Mouse (Mus musculus) heart, embryonic 11.5 days (tissue): ENCODE measurements at regions not wholly inside any gene's neighbourhood (a gene's known extent, or its start where the extent isn't known, plus 50 kb on each side); places are given as distances from the start of the nearest gene placed in this dataset.

ENCODE experiments used
- ATAC-seq: fragments of 200-750 bp; cut with Nextera tagmentation; replicated peaks from 2 replicates; pipeline ENCODE4 v1.8.0; 2017; ENCODE audit warnings: moderate library complexity; ENCODE audit not compliant: insufficient number of reproducible peaks, low FRiP score, low TSS enrichment
- H3K27ac ChIP-seq: fragments of 300-500 bp; sonication (generic); 2 replicates; pipeline ENCODE4 v1.5.1; 2014; ENCODE audit warnings: mild to moderate bottlenecking, low read depth, low read length
- H3K27me3 ChIP-seq: fragments of 300-500 bp; sonication (generic); 2 replicates; pipeline ENCODE4 v1.6.1; 2014; ENCODE audit warnings: mild to moderate bottlenecking, low read length, mixed read lengths; ENCODE audit not compliant: control insufficient read depth, insufficient read depth
- H3K36me3 ChIP-seq: fragments of 300-500 bp; sonication (generic); 2 replicates; pipeline ENCODE4 v1.6.1; 2014; ENCODE audit warnings: mild to moderate bottlenecking, low read length, moderate library complexity, mixed read lengths; ENCODE audit not compliant: control insufficient read depth, insufficient read depth
- H3K4me1 ChIP-seq: fragments of 300-500 bp; sonication (generic); 2 replicates; pipeline ENCODE4 v1.6.1; 2014; ENCODE audit warnings: low read length; ENCODE audit not compliant: control insufficient read depth, insufficient read depth
- H3K4me2 ChIP-seq: fragments of 300-500 bp; sonication (generic); 2 replicates; pipeline ENCODE4 v1.6.1; 2014; ENCODE audit warnings: mild to moderate bottlenecking, moderate library complexity
- H3K4me3 ChIP-seq: fragments of 300-500 bp; sonication (generic); 2 replicates; pipeline ENCODE4 v1.5.1; 2014; ENCODE audit warnings: low read depth, low read length
- H3K9ac ChIP-seq: fragments of 300-500 bp; sonication (generic); 2 replicates; pipeline ENCODE4 v1.6.1; 2014; ENCODE audit warnings: mild to moderate bottlenecking, low read depth, low read length, moderate library complexity
- H3K9me3 ChIP-seq: fragments of 300-500 bp; sonication (generic); replicated peaks from 2 replicates; pipeline ENCODE4 v1.6.1; 2016; ENCODE audit warnings: low read length; ENCODE audit not compliant: control insufficient read depth
- WGBS: fragments of 180-500 bp; shearing (Covaris S2); extraction: QIAGEN DNeasy Blood & Tissue Kit; methylation state at CpG from one replicate; pipeline ENCODE4 v1.1.7; 2014; ENCODE audit not compliant: insufficient replicate concordance; 5-methylcytosine and 5-hydroxymethylcytosine counted together

DNA sequence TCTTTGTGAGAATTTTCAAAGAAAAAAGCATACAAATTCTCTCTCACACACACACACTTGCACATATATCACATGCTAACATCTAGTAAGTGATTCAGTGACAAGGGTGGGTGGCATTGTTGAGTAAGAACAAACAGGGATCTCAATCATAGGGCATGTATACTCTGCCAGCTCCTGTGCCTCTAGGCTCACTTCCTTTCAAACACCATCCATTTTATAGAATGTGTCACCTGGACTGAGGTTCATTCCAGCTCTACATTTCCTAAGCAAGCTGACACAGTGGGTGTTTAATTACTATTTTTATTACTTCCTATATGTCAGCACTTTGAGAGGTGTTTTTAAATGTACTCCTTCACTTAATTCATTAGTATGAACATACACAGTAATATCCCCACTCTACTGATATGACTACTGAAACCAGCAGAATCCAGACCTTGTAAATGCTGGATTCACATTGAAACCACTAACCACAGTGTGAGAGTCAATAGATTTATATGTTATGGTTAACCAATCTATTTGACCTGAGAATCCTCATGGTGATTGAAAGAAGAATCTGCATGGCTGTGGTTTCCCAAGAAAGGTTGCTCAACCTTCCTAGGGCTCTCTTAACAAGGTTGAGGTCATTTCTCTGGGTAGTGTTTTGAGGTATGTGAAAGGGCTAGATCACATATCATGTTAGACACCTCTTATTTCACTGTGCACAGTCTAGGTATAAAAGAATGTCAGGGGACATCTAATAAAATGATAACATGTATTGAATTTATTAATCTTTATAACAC lies 480.5 kb upstream of the Tnp1 start:
- H3K9me3 ChIP-seq = no peaks in the 10 kb centered on the region
- H3K9ac ChIP-seq = no peak overlapping the region
- H3K4me3 ChIP-seq = no peak overlapping the region
- H3K27ac ChIP-seq = no peak overlapping the region
- no peaks in the 10 kb centered on the region for H3K27me3 ChIP-seq
- H3K4me2 ChIP-seq = no peak overlapping the region
- H3K36me3 ChIP-seq = no peaks in the 10 kb centered on the region
- no peak for ATAC-seq
- no peaks in the 10 kb centered on the region for H3K4me1 ChIP-seq

DNA sequence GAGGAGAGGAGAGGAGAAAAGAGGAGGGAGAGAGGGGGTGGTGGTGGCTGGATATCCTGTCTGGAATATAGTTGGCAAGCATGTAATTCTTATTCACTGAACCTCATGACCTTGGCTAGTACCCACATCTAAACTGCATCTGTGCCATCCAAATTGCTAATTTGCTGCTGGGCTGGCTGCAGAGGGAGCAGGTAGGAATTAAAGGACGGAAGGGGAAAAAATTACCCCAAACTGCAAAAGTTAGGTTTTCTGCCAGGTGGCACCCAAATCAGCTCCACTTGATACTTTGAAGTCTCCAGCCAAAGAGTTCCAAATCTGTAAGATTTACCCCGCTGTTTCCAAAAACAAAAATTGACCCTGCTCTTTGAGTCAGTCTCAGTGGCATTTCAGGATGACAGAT lies 466.2 kb upstream of the Tnp1 start:
- no peak overlapping the region for H3K4me2 ChIP-seq
- no peaks in the 10 kb centered on the region for H3K9me3 ChIP-seq
- H3K27me3 ChIP-seq = no peaks in the 10 kb centered on the region
- no peaks in the 10 kb centered on the region for H3K36me3 ChIP-seq
- no peak overlapping the region for H3K9ac ChIP-seq
- no peaks in the 10 kb centered on the region for H3K4me1 ChIP-seq
- no peak overlapping the region for H3K4me3 ChIP-seq
- 66% methylated on average over 2 of the region's 2 CpGs for WGBS
- no peak overlapping the region for H3K27ac ChIP-seq
- ATAC-seq = no peak

DNA sequence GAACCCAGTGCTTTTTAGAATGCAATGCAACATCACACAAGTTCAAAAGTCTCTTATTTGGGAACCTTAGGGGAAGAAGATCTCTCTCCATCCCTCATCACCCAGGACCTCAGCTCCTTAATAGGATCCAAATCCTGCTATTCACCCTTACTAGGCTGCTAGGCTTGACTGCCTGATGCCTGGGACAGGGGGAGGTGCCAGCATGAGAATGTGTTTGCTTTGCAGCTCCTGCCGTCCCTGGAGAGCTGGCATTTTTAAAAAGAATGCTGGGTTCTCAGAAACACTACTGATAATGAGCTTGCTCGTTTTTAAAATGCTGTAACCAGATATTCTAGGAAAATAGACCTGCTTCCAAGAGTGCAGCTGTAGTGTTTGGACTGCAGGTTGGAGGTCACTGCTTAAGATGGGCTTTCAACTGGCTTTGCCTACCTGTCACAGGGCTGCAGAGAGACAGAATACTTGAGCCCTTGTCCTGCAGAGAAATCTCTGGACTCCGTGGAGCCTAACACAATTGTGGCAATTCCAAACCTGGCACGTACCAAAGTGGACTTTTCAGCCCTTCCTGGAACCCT lies 463.7 kb upstream of the Tnp1 start:
- no peaks in the 10 kb centered on the region for H3K4me1 ChIP-seq
- H3K9ac ChIP-seq = no peak overlapping the region
- 49% methylated on average over 4 of the region's 4 CpGs for WGBS
- no peaks in the 10 kb centered on the region for H3K36me3 ChIP-seq
- no peaks in the 10 kb centered on the region for H3K9me3 ChIP-seq
- no peak overlapping the region for H3K27ac ChIP-seq
- H3K4me2 ChIP-seq = no peak overlapping the region
- ATAC-seq = no peak
- H3K4me3 ChIP-seq = no peak overlapping the region
- H3K27me3 ChIP-seq = no peaks in the 10 kb centered on the region

DNA sequence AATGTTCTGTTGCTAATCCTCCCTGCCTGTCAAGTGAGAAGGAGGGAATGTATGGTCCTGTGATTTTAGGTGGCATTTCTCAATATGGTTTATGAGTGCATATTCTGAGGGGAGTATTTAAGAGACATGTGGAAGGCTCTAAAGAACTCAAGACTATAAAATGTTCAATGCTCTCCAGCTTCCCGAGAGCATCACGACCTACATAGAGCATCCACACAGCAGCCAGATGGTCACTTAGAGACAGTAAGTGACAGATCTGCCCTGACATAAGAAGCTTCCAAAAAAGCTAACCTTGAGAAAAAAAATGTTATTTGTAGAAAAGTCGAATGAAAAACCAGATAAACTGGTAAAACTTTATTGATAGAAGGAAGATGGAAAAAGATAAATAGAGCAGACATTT lies 444.9 kb upstream of the Tnp1 start:
- H3K27me3 ChIP-seq = no peaks in the 10 kb centered on the region
- 76% methylated on average over 3 of the region's 3 CpGs for WGBS
- H3K9ac ChIP-seq = no peak overlapping the region
- no peak overlapping the region for H3K4me2 ChIP-seq
- H3K4me3 ChIP-seq = no peak overlapping the region
- ATAC-seq = no peak
- peaks cover 6% of the 10 kb centered on the region for H3K4me1 ChIP-seq
- H3K27ac ChIP-seq = no peak overlapping the region
- no peaks in the 10 kb centered on the region for H3K9me3 ChIP-seq
- no peaks in the 10 kb centered on the region for H3K36me3 ChIP-seq

DNA sequence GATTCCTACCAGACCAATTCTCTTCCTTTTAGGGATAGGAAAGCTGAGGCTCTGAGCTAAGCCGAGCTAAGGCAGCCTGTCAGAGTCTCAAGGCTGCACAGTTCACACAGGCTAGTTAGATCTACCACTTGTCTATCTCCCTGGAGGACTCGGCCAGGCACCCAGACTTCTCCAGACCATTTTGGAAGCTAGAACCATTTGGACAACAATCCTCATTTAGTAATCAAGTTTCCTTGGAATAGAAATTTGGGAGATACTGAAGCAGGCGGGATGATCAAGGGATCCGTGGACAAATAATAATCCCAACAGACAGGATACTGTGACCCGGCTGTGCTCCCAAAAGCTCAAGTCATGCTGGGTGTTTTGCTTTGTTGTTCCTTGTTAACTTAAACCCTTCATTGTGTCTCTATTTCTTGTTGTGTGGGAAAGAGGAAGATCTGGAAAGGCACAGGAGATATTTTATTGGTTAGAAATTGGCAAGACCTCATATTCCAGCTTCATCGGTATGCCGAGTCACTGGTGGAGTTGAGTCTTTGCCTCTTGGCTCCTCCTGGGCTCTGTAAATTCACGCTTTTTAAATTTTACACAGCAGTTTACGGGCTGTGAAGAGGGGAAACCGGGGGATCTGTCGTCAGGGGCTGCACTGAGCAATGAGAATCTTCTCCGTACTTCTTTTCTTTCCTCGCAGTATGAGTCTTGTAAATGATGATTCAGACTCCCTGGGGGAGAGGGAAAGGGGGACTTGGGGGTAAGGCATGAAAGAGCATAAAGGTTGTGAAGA lies 444.2 kb upstream of the Tnp1 start:
- H3K4me2 ChIP-seq = no peak overlapping the region
- H3K9me3 ChIP-seq = no peaks in the 10 kb centered on the region
- no peaks in the 10 kb centered on the region for H3K27me3 ChIP-seq
- no peaks in the 10 kb centered on the region for H3K36me3 ChIP-seq
- no peak for ATAC-seq
- WGBS = 79% methylated on average over 13 of the region's 13 CpGs
- peaks cover 6% of the 10 kb centered on the region for H3K4me1 ChIP-seq
- no peak overlapping the region for H3K27ac ChIP-seq
- no peak overlapping the region for H3K4me3 ChIP-seq
- H3K9ac ChIP-seq = no peak overlapping the region

DNA sequence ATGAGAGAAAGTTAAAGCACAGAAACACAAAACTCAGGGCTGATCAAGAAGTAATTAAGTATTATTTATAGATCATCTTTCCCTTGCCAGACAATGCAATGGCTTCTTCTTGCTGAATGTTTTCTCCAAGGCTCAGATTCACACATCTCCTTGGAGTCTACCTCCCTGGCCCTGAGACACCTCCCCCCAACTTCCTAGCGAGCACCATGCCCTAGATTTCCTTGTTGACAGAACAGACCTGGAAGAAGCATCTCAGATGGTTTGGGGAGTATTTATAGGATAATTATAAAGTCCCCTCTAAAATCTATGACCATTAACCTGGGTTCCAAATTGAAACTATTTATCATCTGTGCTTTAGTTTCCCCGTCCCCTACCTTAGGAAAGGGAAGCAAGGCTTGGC lies 441.6 kb upstream of the Tnp1 start:
- no peak for ATAC-seq
- H3K4me2 ChIP-seq = no peak overlapping the region
- H3K36me3 ChIP-seq = no peaks in the 10 kb centered on the region
- H3K9me3 ChIP-seq = no peaks in the 10 kb centered on the region
- no peak overlapping the region for H3K27ac ChIP-seq
- H3K9ac ChIP-seq = no peak overlapping the region
- peaks cover 6% of the 10 kb centered on the region for H3K4me1 ChIP-seq
- H3K27me3 ChIP-seq = no peaks in the 10 kb centered on the region
- H3K4me3 ChIP-seq = no peak overlapping the region
- 71% methylated on average over 2 of the region's 2 CpGs for WGBS

DNA sequence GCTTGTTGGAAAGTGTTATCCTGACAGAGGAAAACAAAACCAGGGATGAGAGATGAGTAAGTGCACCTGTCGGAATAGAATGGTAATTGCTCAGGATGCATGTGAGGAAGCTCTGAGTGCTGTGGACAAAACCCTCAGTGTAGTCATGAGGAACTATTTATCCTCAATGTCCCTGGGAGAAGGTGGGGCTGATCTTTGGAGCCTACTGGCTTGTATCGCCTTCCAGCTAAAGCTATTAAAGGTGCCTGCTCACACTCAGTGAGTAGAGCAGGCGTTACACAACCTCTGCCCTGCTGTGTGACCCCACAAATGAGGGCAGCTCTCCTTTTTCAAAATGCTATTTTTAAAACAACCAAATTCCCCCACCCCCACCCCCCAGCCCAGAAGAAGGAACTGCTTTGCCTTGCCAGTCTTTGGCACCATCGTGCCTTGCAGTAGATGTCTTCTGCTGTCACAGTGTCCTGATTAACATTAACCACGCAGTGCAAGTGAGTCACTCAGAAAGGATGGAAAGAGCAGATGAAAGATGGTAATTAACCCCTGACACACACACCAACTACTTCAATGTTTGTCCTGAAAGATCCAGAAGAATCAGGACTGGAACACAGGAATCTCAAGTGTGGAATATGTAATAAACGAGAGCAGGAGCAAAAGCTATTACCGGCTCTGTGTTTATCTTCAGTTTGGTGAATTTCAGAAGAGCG lies 440.8 kb upstream of the Tnp1 start:
- H3K27ac ChIP-seq = no peak overlapping the region
- 58% methylated on average over 8 of the region's 8 CpGs for WGBS
- no peak for ATAC-seq

DNA sequence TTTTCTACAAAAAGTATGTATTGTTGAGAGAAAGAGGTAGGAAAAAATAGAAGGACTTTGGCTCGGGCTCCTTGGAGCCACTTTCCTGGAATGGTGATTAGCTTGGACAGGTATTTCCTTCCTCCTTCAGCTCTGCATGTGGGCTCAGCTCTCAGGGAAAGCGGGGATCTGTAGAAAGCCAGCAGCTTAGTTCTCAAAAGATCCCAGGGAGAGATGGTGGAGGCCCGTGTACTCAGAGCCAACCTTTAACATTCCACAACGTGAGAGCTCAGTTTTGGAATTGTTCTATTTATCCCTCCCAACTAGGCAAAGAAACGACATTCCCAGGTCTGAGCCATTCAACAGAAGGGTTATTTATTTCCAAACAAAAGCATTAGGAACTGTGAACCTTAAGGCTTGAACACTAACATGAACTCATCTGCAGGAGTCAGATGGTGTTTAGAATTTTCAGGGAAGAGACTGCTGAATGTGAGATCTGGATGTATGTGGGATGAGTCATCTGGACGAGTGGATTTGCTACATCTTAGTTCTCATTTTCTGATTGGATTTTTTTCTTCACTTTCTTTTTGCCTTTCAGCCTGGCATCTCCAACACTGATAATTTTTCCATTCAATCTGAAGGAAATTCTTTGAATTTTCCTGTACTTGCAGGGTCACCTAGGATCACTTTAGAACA lies 428.6 kb upstream of the Tnp1 start:
- Histone ChIP-seq H3K4me2 (no peak overlapping the region), H3K9me3 (no peaks in the 10 kb centered on the region), H3K4me3 (no peak overlapping the region), H3K27ac (no peak overlapping the region), H3K4me1 (no peaks in the 10 kb centered on the region), H3K27me3 (no peaks in the 10 kb centered on the region), H3K36me3 (no peaks in the 10 kb centered on the region), H3K9ac (no peak overlapping the region)
- ATAC-seq = no peak
- 46% methylated on average over 6 of the region's 6 CpGs for WGBS

More for the DNA sequence above, 440.8 kb upstream of the Tnp1 start:
- peaks cover 6% of the 10 kb centered on the region for H3K4me1 ChIP-seq
- no peaks in the 10 kb centered on the region for H3K9me3 ChIP-seq
- no peak overlapping the region for H3K4me3 ChIP-seq
- H3K9ac ChIP-seq = no peak overlapping the region
- H3K4me2 ChIP-seq = no peak overlapping the region
- no peaks in the 10 kb centered on the region for H3K36me3 ChIP-seq
- no peaks in the 10 kb centered on the region for H3K27me3 ChIP-seq
